Mouse (Mus musculus) forebrain, embryonic 13.5 days (tissue): Measurements from ENCODE around the gene Col26a1. TPM values are rescaled to one million over a fixed set of nuclear protein-coding genes. Genes with fewer than 3 reads are reported as not detected.

Experiments used
- ATAC-seq: fragments of 200-750 bp; cut with Nextera tagmentation; 2 replicates; pipeline ENCODE4 v1.8.0; 2017
- H3K27ac ChIP-seq: fragments of 300-500 bp; sonication (generic); 2 replicates; pipeline ENCODE4 v1.5.1; 2015; ENCODE audit warnings: inconsistent platforms, mild to moderate bottlenecking, moderate library complexity
- H3K27me3 ChIP-seq: fragments of 300-500 bp; sonication (generic); 2 replicates; pipeline ENCODE4 v1.6.1; 2015; ENCODE audit warnings: mild to moderate bottlenecking, inconsistent platforms
- H3K36me3 ChIP-seq: fragments of 300-500 bp; sonication (generic); 2 replicates; pipeline ENCODE4 v1.6.1; 2015; ENCODE audit warnings: mild to moderate bottlenecking, inconsistent platforms; ENCODE audit not compliant: poor library complexity, severe bottlenecking
- H3K4me1 ChIP-seq: fragments of 300-500 bp; sonication (generic); 2 replicates; pipeline ENCODE4 v1.6.1; 2015; ENCODE audit warnings: inconsistent platforms
- H3K4me2 ChIP-seq: fragments of 300-500 bp; sonication (generic); 2 replicates; pipeline ENCODE4 v1.6.1; 2015; ENCODE audit warnings: inconsistent platforms, mild to moderate bottlenecking, moderate library complexity
- H3K4me3 ChIP-seq: fragments of 300-500 bp; sonication (generic); 2 replicates; pipeline ENCODE4 v1.5.1; 2015; ENCODE audit warnings: mild to moderate bottlenecking, inconsistent platforms
- H3K9ac ChIP-seq: fragments of 300-500 bp; sonication (generic); 2 replicates; pipeline ENCODE4 v1.6.1; 2015; ENCODE audit warnings: mild to moderate bottlenecking, inconsistent platforms
- H3K9me3 ChIP-seq: fragments of 300-500 bp; sonication (generic); replicated peaks from 2 replicates; pipeline ENCODE4 v1.6.1; 2016; ENCODE audit warnings: inconsistent platforms
- whole genome bisulfite sequencing: fragments of 180-500 bp; shearing (Covaris S2); methylation state at CpG from one replicate; pipeline ENCODE4 v1.1.7; 2015; 5-methylcytosine and 5-hydroxymethylcytosine counted together
- polyA plus RNA-seq: library from polyadenylated mRNA; unstranded; fragments of >200 nt; fragmentation: Nextera tagmentation; extraction: Ambion mirVana; gene quantifications from 2 replicates; pipeline ENCODE4 v1.2.1, GENCODE M21; 2015

Gene Col26a1
- polyA plus RNA-seq, 1 experiment from 2014 or later, result 10.9 TPM

DNA sequence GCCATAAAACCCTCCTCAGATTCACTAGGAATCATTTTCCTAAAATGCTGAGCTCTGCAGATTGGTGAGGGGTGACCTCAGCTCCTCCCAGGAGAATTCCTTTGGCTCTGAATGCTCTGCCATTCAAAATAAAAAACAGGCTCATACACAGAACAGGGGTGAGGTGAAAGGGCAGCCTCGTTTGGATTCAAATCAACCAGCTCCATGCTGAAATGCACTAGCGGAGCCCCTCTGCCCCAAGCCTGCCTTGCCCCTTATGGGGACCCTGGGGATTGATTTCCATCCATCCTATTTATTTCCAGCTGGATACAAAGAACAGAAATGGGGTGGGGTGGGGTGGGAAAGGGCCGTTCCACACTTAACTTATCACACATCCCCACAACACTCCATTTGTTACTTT, 52.9 kb downstream of the Col26a1 start:
- WGBS, result 54% methylated on average over 3 of the region's 3 CpGs
- Histone ChIP-seq H3K9me3 (no peaks in the 10 kb centered on the region), H3K9ac (no peak overlapping the region), H3K27ac (no peak overlapping the region), H3K27me3 (no peaks in the 10 kb centered on the region), H3K4me1 (no peaks in the 10 kb centered on the region), H3K36me3 (no peaks in the 10 kb centered on the region), H3K4me3 (no peak overlapping the region), H3K4me2 (no peak overlapping the region)
- no peak for ATAC-seq

DNA sequence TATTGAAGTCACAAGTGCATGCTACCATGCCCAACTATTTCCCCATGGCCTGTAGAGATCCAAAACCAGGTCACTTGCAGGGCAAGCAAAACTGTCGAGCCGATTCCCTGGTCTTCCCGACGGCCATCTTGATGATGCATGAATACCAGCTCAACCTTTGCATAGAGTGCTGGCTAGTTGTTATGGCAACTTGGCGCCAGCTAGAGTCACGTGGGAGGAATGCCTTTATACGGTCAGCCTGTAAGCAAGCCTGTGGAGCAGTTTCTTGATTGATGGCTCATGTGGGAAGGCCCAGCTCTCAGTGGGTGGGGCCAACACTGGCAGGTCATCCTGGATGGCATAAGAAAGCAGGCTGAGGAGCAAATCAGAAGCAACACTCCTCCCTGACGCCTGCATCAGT, 61.0 kb downstream of the Col26a1 start:
- ATAC-seq, result no peak
- Histone ChIP-seq H3K4me3 (no peak overlapping the region), H3K9ac (no peak overlapping the region), H3K4me2 (no peak overlapping the region), H3K27ac (no peak overlapping the region), H3K4me1 (no peaks in the 10 kb centered on the region), H3K9me3 (0 out of 2 replicates have a peak, but pooled peaks cover 5% of the 10 kb centered on the region), H3K36me3 (no peaks in the 10 kb centered on the region), H3K27me3 (no peaks in the 10 kb centered on the region)
- WGBS, result 80% methylated on average over 8 of the region's 8 CpGs

DNA sequence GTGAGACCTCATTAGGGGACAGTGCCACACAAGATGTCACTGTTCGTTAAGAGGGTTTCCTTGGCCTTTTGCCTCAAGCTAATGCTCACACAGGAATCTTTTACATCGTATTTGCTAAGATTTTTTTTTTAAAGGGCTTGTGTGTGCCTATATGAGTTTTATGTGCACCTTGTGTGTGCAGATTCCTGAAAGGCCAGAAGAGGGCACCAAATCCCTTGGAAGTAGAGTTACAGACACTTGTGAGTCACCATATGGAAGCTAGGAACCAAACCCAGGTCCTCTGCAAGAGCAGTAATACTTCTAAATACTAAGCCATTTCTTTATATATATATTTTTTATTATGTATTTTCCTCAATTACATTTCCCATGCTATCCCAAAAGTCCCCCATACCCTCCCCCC, 62.1 kb downstream of the Col26a1 start:
- no peaks in the 10 kb centered on the region for H3K36me3 ChIP-seq
- H3K4me1 ChIP-seq, result no peaks in the 10 kb centered on the region
- H3K4me2 ChIP-seq, result no peak overlapping the region
- ATAC-seq, result no peak
- WGBS, result 81% methylated on average over 2 of the region's 2 CpGs
- no peak overlapping the region for H3K9ac ChIP-seq
- no peak overlapping the region for H3K4me3 ChIP-seq
- no peak overlapping the region for H3K27ac ChIP-seq
- no peaks in the 10 kb centered on the region for H3K27me3 ChIP-seq
- H3K9me3 ChIP-seq, result 0 out of 2 replicates have a peak, but pooled peaks cover 5% of the 10 kb centered on the region

DNA sequence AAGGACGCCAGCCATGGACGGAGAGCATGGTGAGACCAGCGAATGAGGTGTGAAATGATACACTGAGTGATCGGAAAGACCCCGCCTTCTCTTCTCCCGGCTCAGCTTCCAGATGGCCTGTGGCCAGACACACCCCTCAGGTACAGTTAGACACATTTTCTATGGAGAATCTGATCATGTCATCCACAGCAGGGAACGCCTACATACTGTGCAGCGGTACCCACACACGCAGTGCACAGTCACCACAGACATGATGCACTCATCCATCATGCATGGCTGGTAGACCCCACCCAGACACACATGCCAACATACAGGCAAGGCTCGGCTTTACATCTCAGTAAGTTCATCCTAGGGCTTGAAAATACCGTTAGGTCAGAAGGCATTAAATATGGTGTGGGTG, 63.3 kb downstream of the Col26a1 start:
- no peak for ATAC-seq
- no peak overlapping the region for H3K27ac ChIP-seq
- H3K36me3 ChIP-seq, result no peaks in the 10 kb centered on the region
- no peaks in the 10 kb centered on the region for H3K4me1 ChIP-seq
- WGBS, result 85% methylated on average over 11 of the region's 11 CpGs
- H3K9ac ChIP-seq, result no peak overlapping the region
- H3K4me2 ChIP-seq, result no peak overlapping the region
- H3K27me3 ChIP-seq, result no peaks in the 10 kb centered on the region
- H3K9me3 ChIP-seq, result peaks cover 10% of the 10 kb centered on the region; the same call in 1 of the 2 replicates
- H3K4me3 ChIP-seq, result no peak overlapping the region

GRCm38 (mm10) chr5:136810539-136811374, 72.3 kb downstream of the Col26a1 start:
- Histone ChIP-seq H3K27ac (no peak overlapping the region), H3K4me2 (peak overlapping the region; percentile 35), H3K9me3 (peaks cover 6% of the 10 kb centered on the region; the same call in 1 of the 2 replicates), H3K36me3 (no peaks in the 10 kb centered on the region), H3K27me3 (no peaks in the 10 kb centered on the region), H3K4me3 (no peak overlapping the region), H3K4me1 (peaks cover 7% of the 10 kb centered on the region; the same call in 1 of the 2 replicates), H3K9ac (no peak overlapping the region)
- ATAC-seq, result no peak
- 63% methylated on average over 30 of the region's 30 CpGs for WGBS

- Histone ChIP-seq H3K4me3 (no peak overlapping the region), H3K36me3 (no peaks in the 10 kb centered on the region), H3K4me1 (peaks cover 28% of the 10 kb centered on the region), H3K9me3 (no peaks in the 10 kb centered on the region), H3K27ac (no peak overlapping the region), H3K9ac (no peak overlapping the region), H3K27me3 (no peaks in the 10 kb centered on the region), H3K4me2 (no peak overlapping the region)
- ATAC-seq, result no peak
- 83% methylated on average over 16 of the region's 16 CpGs for WGBS
These were observed 76.5 kb downstream of the Col26a1 start for GRCm38 (mm10) chr5:136806379-136807056.

GRCm38 (mm10) chr5:136805019-136805418, 78.0 kb downstream of the Col26a1 start:
- Histone ChIP-seq H3K4me3 (no peak overlapping the region), H3K4me1 (peaks cover 21% of the 10 kb centered on the region), H3K36me3 (no peaks in the 10 kb centered on the region), H3K9ac (no peak overlapping the region), H3K27ac (no peak overlapping the region), H3K9me3 (no peaks in the 10 kb centered on the region), H3K4me2 (no peak overlapping the region), H3K27me3 (no peaks in the 10 kb centered on the region)
- 82% methylated on average over 6 of the region's 6 CpGs for WGBS
- ATAC-seq, result no peak

DNA sequence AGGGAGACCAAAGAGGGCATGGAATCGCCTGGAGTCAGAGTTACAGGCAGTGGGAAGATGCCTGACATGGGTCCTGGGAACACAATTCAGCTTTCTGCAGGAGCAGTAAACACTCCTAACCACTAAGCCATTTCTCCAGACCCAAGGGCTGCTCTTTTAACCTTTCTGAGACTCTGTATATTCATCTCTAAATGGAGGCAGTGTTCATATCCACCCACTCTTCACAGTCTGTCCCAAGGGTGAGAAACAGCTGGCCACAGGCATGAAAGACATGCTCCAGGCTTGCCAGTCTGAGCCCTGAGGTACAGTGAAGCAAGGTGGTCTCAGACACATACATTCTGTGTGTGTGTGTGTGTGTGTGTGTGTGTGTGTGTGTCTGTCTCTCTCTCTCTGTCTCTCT, 78.8 kb downstream of the Col26a1 start:
- no peak for ATAC-seq
- H3K9ac ChIP-seq, result 0 out of 2 replicates have a peak overlapping the region, but pooled peaks have one; percentile 30
- no peaks in the 10 kb centered on the region for H3K36me3 ChIP-seq
- WGBS, result 38% methylated on average over 1 of the region's 1 CpGs
- no peaks in the 10 kb centered on the region for H3K27me3 ChIP-seq
- no peak overlapping the region for H3K4me2 ChIP-seq
- H3K4me1 ChIP-seq, result peaks cover 21% of the 10 kb centered on the region
- H3K27ac ChIP-seq, result no peak overlapping the region; the same call in 1 of the 2 replicates
- no peaks in the 10 kb centered on the region for H3K9me3 ChIP-seq
- no peak overlapping the region for H3K4me3 ChIP-seq

DNA sequence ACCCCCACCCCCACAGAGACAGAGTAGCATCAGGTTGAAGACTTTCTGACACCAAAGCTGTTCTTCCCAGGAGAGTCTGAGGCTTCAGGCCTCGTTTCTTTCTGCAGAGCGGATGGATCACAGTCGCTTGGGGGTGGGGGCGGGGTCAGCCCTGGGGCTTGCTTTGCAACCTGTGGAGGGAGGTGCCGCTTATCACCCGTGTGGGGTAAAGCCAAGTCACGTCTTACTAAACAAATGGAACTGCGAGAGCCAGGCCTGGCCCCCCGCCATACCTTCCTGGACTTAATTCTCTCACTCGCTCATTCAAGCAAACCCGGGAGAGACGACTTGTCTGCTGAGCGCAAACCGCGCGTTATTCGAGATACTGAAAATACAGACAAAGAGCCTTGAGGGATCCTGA, 80.3 kb downstream of the Col26a1 start:
- Histone ChIP-seq H3K27ac (no peak overlapping the region), H3K4me3 (peak overlapping the region; percentile 11; the same call in 1 of the 2 replicates), H3K27me3 (no peaks in the 10 kb centered on the region), H3K9me3 (no peaks in the 10 kb centered on the region), H3K9ac (peak overlapping the region; percentile 39), H3K4me2 (peak overlapping the region; percentile 47), H3K36me3 (no peaks in the 10 kb centered on the region), H3K4me1 (peaks cover 21% of the 10 kb centered on the region)
- 3% methylated on average over 17 of the region's 17 CpGs for WGBS
- 0 out of 2 replicates have a peak, but pooled peaks have one; percentile 27 for ATAC-seq

GRCm38 (mm10) chr5:136796917-136797316, 86.1 kb downstream of the Col26a1 start:
- Histone ChIP-seq H3K4me1 (no peaks in the 10 kb centered on the region), H3K9me3 (no peaks in the 10 kb centered on the region), H3K4me3 (no peak overlapping the region), H3K27ac (no peak overlapping the region), H3K4me2 (no peak overlapping the region), H3K36me3 (no peaks in the 10 kb centered on the region), H3K27me3 (no peaks in the 10 kb centered on the region), H3K9ac (no peak overlapping the region)
- ATAC-seq, result no peak
- WGBS, result 92% methylated on average over 1 of the region's 2 CpGs

- no peaks in the 10 kb centered on the region for H3K27me3 ChIP-seq
- 93% methylated on average over 15 of the region's 15 CpGs for WGBS
- no peak for ATAC-seq
- no peak overlapping the region for H3K4me2 ChIP-seq
- no peak overlapping the region for H3K4me3 ChIP-seq
- H3K27ac ChIP-seq, result no peak overlapping the region
- H3K9me3 ChIP-seq, result no peaks in the 10 kb centered on the region
- H3K36me3 ChIP-seq, result no peaks in the 10 kb centered on the region
- H3K9ac ChIP-seq, result no peak overlapping the region
- H3K4me1 ChIP-seq, result 0 out of 2 replicates have a peak, but pooled peaks cover 6% of the 10 kb centered on the region
These were observed 89.2 kb downstream of the Col26a1 start for GRCm38 (mm10) chr5:136793807-136794206.

GRCm38 (mm10) chr5:136792541-136792940, 90.5 kb downstream of the Col26a1 start:
- WGBS, result 87% methylated on average over 10 of the region's 10 CpGs
- ATAC-seq, result no peak
- H3K4me1 ChIP-seq, result 0 out of 2 replicates have a peak, but pooled peaks cover 6% of the 10 kb centered on the region

More at GRCm38 (mm10) chr5:136792541-136792940, 90.5 kb downstream of the Col26a1 start:
- Histone ChIP-seq H3K36me3 (no peaks in the 10 kb centered on the region), H3K27ac (no peak overlapping the region), H3K27me3 (no peaks in the 10 kb centered on the region), H3K4me3 (no peak overlapping the region), H3K4me2 (no peak overlapping the region), H3K9ac (no peak overlapping the region), H3K9me3 (no peaks in the 10 kb centered on the region)
